Mouse (Mus musculus): ENCODE data around the gene Bcas3. TPM values are rescaled to one million over a fixed set of nuclear protein-coding genes. Genes with fewer than 3 reads are reported as not detected.

Gene Bcas3
- polyA plus RNA-seq, 1 experiment from 2014 or later = 15.4 TPM

DNA sequence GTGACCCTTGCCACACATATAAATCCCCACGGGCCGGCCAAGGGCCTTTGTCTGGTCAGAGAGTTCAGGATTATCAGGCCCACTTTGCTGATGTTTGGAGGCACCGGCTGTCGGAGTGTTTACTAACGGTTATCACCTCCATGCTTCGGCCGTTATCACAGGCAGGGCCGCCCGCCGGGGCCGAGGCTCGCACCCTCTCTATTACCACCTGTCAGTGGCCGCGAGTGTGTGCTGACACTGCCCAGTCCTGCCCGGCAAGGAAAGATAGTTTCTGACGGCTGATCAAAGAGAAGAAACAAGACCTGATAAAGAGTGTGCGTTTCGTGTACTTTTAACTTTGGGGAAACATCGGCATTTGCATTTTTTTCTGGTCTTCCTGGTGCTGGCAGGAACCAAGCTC lies 446.9 kb downstream of the Bcas3 start:
- WGBS = 19% methylated on average over 19 of the region's 19 CpGs
- Histone ChIP-seq H3K9ac (ENCODE audit: low read depth, low read length) (0 out of 2 replicates have a peak overlapping the region, but pooled peaks have one; percentile 12), H3K4me3 (ENCODE audit: low read length) (no peak overlapping the region), H3K4me1 (ENCODE audit: control insufficient read depth, insufficient read depth, low read length) (peaks cover 4% of the 10 kb centered on the region; the same call in 1 of the 2 replicates), H3K4me2 (ENCODE audit: low read depth, low read length) (peak overlapping the region; percentile 26; the same call in 1 of the 2 replicates), H3K36me3 (ENCODE audit: control insufficient read depth, insufficient read depth, low read length) (no peaks in the 10 kb centered on the region), H3K9me3 (ENCODE audit: control insufficient read depth, low read length) (no peaks in the 10 kb centered on the region), H3K27me3 (replicated peaks; ENCODE audit: control insufficient read depth, insufficient read depth, low read length) (no peaks in the 10 kb centered on the region; the same call in 1 of the 2 replicates), H3K27ac (ENCODE audit: low read length) (no peak overlapping the region)
- peak; percentile 72 for ATAC-seq

DNA sequence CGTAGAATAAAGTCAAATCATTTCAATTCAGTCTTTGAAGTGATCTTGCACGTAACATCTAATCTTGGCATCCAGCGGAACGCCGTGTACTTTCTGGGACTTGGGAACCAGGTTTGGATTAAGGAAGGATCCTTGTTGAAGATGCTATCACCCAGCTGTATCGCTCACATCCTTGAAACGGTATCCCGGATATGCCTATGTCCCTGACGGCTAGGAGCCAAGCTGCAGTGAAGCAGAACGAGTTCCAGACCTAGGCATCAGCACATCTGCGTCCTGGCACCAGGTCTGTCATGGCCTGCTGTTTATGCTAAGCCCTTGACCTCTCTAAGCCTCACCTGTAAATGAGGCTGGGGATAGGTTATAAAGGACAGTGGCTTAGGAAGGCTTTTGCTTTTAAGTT lies 447.4 kb downstream of the Bcas3 start:
- H3K4me2 ChIP-seq (ENCODE audit: low read depth, low read length) = no peak overlapping the region
- no peaks in the 10 kb centered on the region for H3K9me3 ChIP-seq (ENCODE audit: control insufficient read depth, low read length)
- H3K36me3 ChIP-seq (ENCODE audit: control insufficient read depth, insufficient read depth, low read length) = no peaks in the 10 kb centered on the region
- 58% methylated on average over 11 of the region's 11 CpGs for WGBS
- H3K27me3 ChIP-seq (replicated peaks; ENCODE audit: control insufficient read depth, insufficient read depth, low read length) = no peaks in the 10 kb centered on the region; the same call in 1 of the 2 replicates
- no peak overlapping the region for H3K27ac ChIP-seq (ENCODE audit: low read length)
- no peak overlapping the region for H3K4me3 ChIP-seq (ENCODE audit: low read length)
- peaks cover 4% of the 10 kb centered on the region; the same call in 1 of the 2 replicates for H3K4me1 ChIP-seq (ENCODE audit: control insufficient read depth, insufficient read depth, low read length)
- ATAC-seq = no peak
- H3K9ac ChIP-seq (ENCODE audit: low read depth, low read length) = no peak overlapping the region

DNA sequence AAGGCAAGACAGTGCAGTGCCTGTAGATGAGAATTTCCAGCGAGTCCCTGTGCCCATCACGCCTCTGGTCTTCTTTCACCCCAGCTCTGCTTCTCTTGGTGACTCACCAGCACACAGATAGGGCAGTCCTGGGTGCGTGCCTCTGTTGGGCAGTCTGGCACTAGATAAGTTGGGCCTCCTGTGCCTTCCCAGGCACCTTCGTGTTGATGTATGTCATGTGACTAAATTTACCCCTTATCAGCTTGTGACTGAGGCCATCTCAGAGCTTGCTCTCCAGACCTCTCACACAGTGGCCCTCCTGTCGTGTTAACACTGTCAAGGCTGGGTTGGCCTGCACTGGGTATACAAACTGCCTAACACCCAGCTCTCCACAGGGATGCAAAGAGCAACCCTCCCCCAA lies 451.1 kb downstream of the Bcas3 start:
- peak; percentile 84 for ATAC-seq
- 51% methylated on average over 5 of the region's 5 CpGs for WGBS
- H3K9me3 ChIP-seq (ENCODE audit: control insufficient read depth, low read length) = no peaks in the 10 kb centered on the region
- no peaks in the 10 kb centered on the region; the same call in 1 of the 2 replicates for H3K27me3 ChIP-seq (replicated peaks; ENCODE audit: control insufficient read depth, insufficient read depth, low read length)
- H3K27ac ChIP-seq (ENCODE audit: low read length) = no peak overlapping the region
- peaks cover 4% of the 10 kb centered on the region; the same call in 1 of the 2 replicates for H3K4me1 ChIP-seq (ENCODE audit: control insufficient read depth, insufficient read depth, low read length)
- no peak overlapping the region for H3K4me2 ChIP-seq (ENCODE audit: low read depth, low read length)
- no peak overlapping the region for H3K4me3 ChIP-seq (ENCODE audit: low read length)
- no peaks in the 10 kb centered on the region for H3K36me3 ChIP-seq (ENCODE audit: control insufficient read depth, insufficient read depth, low read length)
- no peak overlapping the region for H3K9ac ChIP-seq (ENCODE audit: low read depth, low read length)

GRCm38 (mm10) chr11:85805779-85806178 lies 452.8 kb downstream of the Bcas3 start:
- ATAC-seq = no peak
- H3K4me2 ChIP-seq (ENCODE audit: low read depth, low read length) = no peak overlapping the region
- 81% methylated on average over 1 of the region's 1 CpGs for WGBS
- no peaks in the 10 kb centered on the region for H3K4me1 ChIP-seq (ENCODE audit: control insufficient read depth, insufficient read depth, low read length)
- no peaks in the 10 kb centered on the region for H3K9me3 ChIP-seq (ENCODE audit: control insufficient read depth, low read length)
- no peak overlapping the region for H3K9ac ChIP-seq (ENCODE audit: low read depth, low read length)
- H3K36me3 ChIP-seq (ENCODE audit: control insufficient read depth, insufficient read depth, low read length) = no peaks in the 10 kb centered on the region
- H3K27me3 ChIP-seq (replicated peaks; ENCODE audit: control insufficient read depth, insufficient read depth, low read length) = no peaks in the 10 kb centered on the region
- no peak overlapping the region for H3K27ac ChIP-seq (ENCODE audit: low read length)
- H3K4me3 ChIP-seq (ENCODE audit: low read length) = no peak overlapping the region

GRCm38 (mm10) chr11:85807353-85807752 lies 454.4 kb downstream of the Bcas3 start:
- WGBS = 65% methylated on average over 11 of the region's 11 CpGs
- H3K36me3 ChIP-seq (ENCODE audit: control insufficient read depth, insufficient read depth, low read length) = no peaks in the 10 kb centered on the region
- H3K27me3 ChIP-seq (replicated peaks; ENCODE audit: control insufficient read depth, insufficient read depth, low read length) = no peaks in the 10 kb centered on the region
- H3K9ac ChIP-seq (ENCODE audit: low read depth, low read length) = no peak overlapping the region
- H3K27ac ChIP-seq (ENCODE audit: low read length) = no peak overlapping the region
- ATAC-seq = no peak
- H3K9me3 ChIP-seq (ENCODE audit: control insufficient read depth, low read length) = no peaks in the 10 kb centered on the region
- no peak overlapping the region for H3K4me2 ChIP-seq (ENCODE audit: low read depth, low read length)
- no peak overlapping the region for H3K4me3 ChIP-seq (ENCODE audit: low read length)
- peaks cover 1% of the 10 kb centered on the region; the same call in 1 of the 2 replicates for H3K4me1 ChIP-seq (ENCODE audit: control insufficient read depth, insufficient read depth, low read length)

GRCm38 (mm10) chr11:85811229-85811628 lies 458.3 kb downstream of the Bcas3 start:
- no peaks in the 10 kb centered on the region for H3K27me3 ChIP-seq (replicated peaks; ENCODE audit: control insufficient read depth, insufficient read depth, low read length)
- 61% methylated on average over 4 of the region's 4 CpGs for WGBS
- no peak overlapping the region for H3K27ac ChIP-seq (ENCODE audit: low read length)
- no peaks in the 10 kb centered on the region for H3K36me3 ChIP-seq (ENCODE audit: control insufficient read depth, insufficient read depth, low read length)
- no peak for ATAC-seq
- no peaks in the 10 kb centered on the region for H3K9me3 ChIP-seq (ENCODE audit: control insufficient read depth, low read length)
- peaks cover 16% of the 10 kb centered on the region for H3K4me1 ChIP-seq (ENCODE audit: control insufficient read depth, insufficient read depth, low read length)
- H3K9ac ChIP-seq (ENCODE audit: low read depth, low read length) = no peak overlapping the region
- H3K4me3 ChIP-seq (ENCODE audit: low read length) = no peak overlapping the region
- no peak overlapping the region for H3K4me2 ChIP-seq (ENCODE audit: low read depth, low read length)

- Histone ChIP-seq H3K36me3 (ENCODE audit: control insufficient read depth, insufficient read depth, low read length) (no peaks in the 10 kb centered on the region), H3K4me1 (ENCODE audit: control insufficient read depth, insufficient read depth, low read length) (peaks cover 16% of the 10 kb centered on the region), H3K9ac (ENCODE audit: low read depth, low read length) (no peak overlapping the region), H3K4me2 (ENCODE audit: low read depth, low read length) (no peak overlapping the region), H3K27ac (ENCODE audit: low read length) (no peak overlapping the region), H3K9me3 (ENCODE audit: control insufficient read depth, low read length) (no peaks in the 10 kb centered on the region), H3K4me3 (ENCODE audit: low read length) (no peak overlapping the region), H3K27me3 (replicated peaks; ENCODE audit: control insufficient read depth, insufficient read depth, low read length) (no peaks in the 10 kb centered on the region)
- no peak for ATAC-seq
- 90% methylated on average over 5 of the region's 5 CpGs for WGBS
Observed at GRCm38 (mm10) chr11:85811676-85812075, 458.7 kb downstream of the Bcas3 start.

DNA sequence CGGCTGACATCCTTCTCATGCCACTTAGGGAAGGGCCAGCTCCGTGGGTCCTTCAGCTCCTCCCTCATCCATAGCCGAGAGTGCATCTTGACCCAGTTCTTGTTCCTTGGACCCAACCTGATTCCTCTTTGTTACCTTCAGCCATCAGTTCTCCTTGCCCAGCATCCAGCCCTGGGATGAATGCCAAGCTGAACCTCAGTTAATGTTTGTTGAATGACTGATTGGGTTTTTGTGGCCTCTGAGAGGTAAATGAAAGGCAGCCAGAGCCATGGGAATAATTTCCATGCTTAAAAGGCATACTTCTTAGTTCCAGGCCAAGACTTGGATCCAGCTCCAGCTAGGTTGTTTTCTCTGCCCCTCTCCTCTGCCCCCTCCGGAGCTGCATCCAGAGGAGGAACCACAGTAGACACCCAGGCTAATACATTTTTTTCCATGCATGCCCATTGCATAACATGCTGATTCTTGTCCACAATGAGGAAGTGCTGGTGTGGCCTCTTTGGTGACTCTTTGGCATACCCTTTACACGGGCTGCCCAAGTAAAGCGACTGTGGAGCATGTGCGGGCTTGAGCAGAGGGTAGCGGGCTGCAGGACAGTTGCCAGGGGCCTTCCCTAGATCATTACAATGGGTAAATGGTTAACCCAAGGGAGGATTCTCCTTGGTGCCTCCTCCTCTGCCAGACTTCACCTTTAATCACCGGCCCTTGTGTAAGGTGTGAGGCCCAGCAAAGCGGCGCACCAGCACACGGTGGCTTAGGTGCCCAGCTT lies 459.4 kb downstream of the Bcas3 start:
- Histone ChIP-seq H3K9me3 (ENCODE audit: control insufficient read depth, low read length) (no peaks in the 10 kb centered on the region), H3K4me3 (ENCODE audit: low read length) (no peak overlapping the region), H3K27ac (ENCODE audit: low read length) (no peak overlapping the region), H3K9ac (ENCODE audit: low read depth, low read length) (no peak overlapping the region), H3K4me1 (ENCODE audit: control insufficient read depth, insufficient read depth, low read length) (peaks cover 16% of the 10 kb centered on the region), H3K27me3 (replicated peaks; ENCODE audit: control insufficient read depth, insufficient read depth, low read length) (no peaks in the 10 kb centered on the region), H3K4me2 (ENCODE audit: low read depth, low read length) (no peak overlapping the region), H3K36me3 (ENCODE audit: control insufficient read depth, insufficient read depth, low read length) (no peaks in the 10 kb centered on the region)
- WGBS = 71% methylated on average over 12 of the region's 12 CpGs
- ATAC-seq = peak; percentile 65; the same call in 1 of the 2 replicates

- Histone ChIP-seq H3K27ac (ENCODE audit: low read length) (no peak overlapping the region), H3K36me3 (ENCODE audit: control insufficient read depth, insufficient read depth, low read length) (no peaks in the 10 kb centered on the region), H3K4me2 (ENCODE audit: low read depth, low read length) (no peak overlapping the region), H3K9me3 (ENCODE audit: control insufficient read depth, low read length) (no peaks in the 10 kb centered on the region), H3K9ac (ENCODE audit: low read depth, low read length) (no peak overlapping the region), H3K4me3 (ENCODE audit: low read length) (no peak overlapping the region), H3K27me3 (replicated peaks; ENCODE audit: control insufficient read depth, insufficient read depth, low read length) (no peaks in the 10 kb centered on the region), H3K4me1 (ENCODE audit: control insufficient read depth, insufficient read depth, low read length) (peaks cover 25% of the 10 kb centered on the region)
- WGBS = 32% methylated on average over 4 of the region's 4 CpGs
- ATAC-seq = 0 out of 2 replicates have a peak, but pooled peaks have one; percentile 16
Observed at GRCm38 (mm10) chr11:85814678-85815077, 461.7 kb downstream of the Bcas3 start.

Data from intestine, embryonic 16.5 days (tissue).